Mouse (Mus musculus) spleen, postnatal 36 days (tissue): ENCODE data around the gene Slc4a3.

ENCODE experiments used
- DNase-seq, 2 experiments: peaks; one replicate each; pipeline ENCODE4 v3.0.0; 2022; ENCODE audit warnings: low spot score in 2 of 2, mixed read lengths in 1 of 2

Slc4a3 gene

DNA sequence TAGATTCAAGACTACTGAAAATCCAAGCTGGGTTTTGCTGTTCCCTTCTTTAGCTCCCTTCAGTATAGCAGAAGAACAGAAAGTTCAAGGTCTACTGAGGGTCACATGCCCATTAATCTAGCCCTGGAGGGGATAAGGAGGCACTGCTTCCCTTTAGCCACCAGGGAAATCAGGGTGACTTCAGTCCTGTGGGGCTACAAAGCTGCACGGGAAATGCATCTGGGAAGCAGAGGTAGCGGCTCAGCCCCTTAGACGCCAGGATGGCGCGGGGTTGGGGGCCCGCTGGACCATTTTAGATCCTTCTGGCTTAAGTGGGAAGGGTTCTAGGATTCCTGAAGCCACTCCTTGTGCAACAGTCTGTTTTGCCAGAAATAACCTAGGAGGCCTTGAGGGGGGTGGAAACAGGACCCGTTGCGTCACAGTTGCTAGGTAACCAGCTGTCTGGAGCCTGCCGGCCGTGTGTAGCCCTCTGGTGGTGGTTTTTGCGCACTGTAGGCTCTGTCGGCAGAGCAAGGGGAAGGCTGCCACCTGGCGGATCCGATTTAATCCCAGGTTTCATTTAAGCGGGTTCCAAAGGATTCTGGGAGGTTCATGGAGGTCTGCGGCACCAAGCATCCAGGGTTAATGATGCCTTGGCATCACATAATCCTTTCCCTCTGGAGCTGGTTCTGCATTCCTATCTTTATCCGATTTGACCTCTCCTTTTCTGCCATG, 13.3 kb downstream of the Slc4a3 start:
- peak; percentile 74 for DNase-seq

DNA sequence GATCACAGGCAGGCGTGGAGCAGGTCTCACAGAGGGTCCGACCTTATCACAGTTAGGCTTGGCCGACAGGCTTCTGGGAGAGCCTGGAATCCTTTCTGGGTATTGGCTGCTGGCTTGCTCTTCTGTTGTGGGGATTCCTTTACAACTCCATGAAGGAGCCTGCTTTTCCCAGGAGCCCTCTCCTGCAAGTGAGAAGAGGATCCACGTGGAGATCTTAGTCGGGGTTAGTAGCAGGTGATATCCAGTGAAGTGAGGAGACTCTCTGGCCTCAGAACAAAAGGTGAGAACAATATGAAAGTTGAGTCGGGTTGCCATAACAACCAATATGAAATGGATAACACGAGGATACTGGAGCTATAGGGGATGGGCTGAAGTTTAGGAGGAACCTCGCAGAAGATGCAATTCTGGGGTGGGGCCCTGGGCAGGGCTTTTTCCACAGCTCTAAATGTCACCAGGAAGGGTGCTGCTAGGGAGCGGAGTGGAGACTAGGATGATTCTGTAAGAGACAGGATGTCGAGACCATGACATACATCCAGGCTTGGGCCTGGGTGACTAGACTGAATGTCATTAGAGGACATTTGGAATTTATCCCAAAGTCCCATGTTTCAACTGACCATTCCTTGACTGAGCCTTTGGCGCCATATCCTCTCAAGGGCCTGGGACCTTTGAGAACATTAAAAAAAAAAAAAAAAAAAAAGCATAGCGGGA, 14.3 kb downstream of the Slc4a3 start:
- no peak for DNase-seq

DNA sequence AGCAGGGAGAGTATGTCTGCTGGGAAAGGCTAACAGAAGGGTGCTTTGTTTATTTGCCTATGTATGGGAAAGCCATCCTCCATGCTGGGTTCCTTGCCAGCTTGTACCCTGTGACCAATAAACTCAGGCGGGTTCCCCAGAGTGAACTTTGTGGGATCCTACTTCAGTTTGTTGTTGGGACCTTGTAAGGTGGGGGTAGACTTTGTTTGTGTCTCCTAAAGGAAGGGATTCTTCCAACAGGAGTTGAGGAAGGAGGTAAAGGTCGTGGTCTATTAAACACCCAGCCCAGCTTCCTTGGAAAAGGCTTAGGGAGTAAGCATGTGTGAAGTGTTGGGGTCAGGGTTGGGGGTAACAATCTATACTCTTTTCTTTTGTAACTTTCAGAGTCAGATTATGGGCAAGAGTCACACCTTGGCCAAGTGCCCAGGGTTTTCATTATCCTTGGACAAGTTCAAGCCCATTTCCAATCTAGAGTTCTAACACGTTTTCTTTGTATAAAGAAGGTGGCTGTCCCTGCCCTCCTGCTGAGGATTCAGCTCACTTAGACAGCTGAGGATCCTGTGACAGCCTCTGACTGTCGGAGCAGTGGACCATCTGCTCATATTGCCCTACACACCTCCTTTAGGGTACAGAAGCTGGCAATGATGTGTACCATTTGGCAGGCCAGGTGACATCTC, 15.3 kb downstream of the Slc4a3 start:
- DNase-seq: no peak

DNA sequence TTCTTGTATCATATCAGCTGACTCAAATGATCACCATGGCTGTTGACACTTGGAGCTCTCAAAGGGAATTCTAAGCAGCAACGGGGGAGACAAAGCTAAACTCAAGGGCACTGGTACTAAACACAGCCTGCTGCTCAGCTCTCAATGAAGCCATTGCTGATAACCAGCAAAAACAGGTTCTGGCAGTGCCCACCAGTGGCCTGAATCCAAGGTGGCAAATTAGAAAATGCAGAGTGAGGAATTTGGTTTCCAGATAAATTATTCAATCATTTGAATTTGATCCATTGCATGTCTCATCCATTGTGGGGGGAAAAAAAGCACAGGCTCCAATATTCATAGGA, 15.8 kb downstream of the Slc4a3 start:
- DNase-seq: no peak

DNA sequence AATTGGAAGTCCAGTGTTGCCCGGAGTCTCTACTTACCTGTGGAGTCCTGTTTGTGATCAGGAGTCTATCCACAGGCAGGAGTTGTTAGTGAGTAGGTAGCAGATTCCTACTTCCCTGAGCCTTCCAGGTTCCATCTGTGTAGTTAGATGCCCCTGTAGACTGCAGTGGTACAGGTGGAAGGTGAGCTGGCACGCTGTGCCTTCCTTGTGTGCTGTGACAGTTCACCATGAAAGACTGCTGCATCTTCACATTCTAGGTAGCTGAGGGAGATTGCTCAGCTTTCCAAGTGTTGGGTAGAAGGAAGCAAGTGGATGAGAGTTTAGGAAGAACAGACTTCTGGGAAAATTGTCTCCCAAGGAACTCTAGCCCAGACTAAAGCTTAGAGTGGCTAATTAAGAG, 18.0 kb downstream of the Slc4a3 start:
- no peak for DNase-seq

DNA sequence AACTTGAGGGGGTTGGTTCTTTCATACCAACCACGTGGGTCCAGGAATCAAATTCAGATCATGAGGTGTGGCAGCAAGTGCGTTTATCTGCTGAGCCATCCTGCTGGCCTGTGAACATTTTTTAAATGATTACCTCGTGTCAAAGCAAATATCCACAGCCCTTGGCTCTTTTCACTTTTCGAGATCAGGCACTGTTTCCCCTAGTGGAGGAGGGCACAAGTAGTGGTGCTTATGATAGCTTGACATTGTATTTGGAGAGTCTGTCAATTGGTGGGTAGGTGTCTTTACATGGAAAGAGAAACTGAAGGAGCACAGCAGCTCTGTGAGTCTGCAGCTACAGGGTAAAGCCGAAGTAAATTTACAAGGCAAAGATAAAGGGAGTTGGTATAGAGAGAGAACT, 18.9 kb downstream of the Slc4a3 start:
- DNase-seq: peak in 1 of 2 experiments; percentile 25

DNA sequence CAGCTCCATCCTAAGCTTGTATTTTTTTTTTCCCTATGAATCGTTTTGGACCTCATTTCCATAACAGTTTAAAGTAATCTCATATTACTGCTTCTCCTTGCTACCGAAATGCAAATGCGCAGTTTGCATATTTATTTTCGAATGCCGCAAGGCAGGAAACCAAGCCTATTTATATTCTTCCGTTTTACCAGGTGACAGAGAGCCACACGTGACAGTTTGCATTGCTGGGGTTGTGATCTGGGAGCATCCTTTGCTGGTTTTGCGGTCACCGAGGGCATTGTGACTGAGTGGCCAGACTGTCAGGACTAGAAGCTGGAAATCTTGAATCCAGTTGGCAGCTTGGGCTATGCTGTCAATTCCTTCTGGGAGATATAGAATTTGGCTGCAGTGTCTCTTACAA, 19.6 kb downstream of the Slc4a3 start:
- peak; percentile 76 to 82 for DNase-seq

DNA sequence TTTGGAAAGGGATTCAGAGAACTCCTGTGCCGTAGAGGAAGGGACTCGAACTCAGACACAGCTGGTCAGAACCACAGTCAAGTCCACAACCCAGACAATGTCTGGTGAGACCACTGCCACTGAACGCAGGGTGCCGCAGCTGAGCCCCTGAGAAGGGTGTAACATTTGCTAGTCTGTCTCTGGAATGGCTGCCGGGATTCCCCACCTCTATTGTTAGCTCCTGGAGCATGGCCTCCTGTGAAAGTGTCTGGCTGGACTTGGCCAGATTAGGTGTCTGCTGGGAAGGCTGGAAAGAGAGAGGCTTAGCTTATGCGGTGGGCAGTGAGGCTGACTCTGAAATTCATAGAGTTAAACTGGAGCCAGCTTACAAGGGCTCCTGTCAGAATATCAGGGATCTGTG, 24.3 kb downstream of the Slc4a3 start:
- DNase-seq: no peak

DNA sequence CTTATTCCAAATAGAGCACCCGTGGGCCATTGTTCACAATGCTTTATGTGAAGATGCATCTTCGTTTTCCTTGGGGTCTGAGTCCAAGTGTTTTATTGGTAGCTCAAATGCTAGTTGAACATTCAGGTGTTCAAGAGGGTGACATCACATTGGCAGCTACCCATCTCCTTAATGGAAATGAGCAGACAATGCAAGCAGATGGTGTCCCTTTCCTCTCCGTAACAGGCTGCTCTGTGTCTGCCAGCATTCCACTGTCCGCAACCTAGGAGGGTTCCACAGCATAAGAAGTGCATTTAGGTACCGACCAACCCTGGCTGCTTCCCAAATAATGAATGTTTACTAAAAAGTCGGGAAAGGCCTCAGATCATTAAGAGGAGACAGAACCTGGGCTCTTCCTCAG, 26.7 kb downstream of the Slc4a3 start:
- DNase-seq: no peak

DNA sequence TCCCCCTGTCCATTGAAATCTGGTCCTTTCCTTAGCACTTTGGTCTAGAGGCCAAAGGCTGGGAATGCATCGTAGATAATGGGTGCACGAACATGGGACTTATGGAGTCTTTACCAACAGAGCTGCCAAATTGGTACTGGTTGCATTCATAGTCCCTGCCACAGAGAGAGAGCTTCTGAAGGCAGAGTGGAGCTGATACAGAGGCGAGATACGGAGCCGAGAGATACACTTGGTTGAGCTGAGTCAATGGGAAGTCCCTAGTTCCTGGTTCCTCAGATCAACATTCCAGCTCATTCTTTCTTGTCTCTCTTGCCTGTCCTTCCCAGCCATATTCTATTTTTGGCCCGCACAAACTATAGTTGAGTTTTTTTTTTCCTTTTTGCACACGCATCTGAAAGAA, 27.6 kb downstream of the Slc4a3 start:
- DNase-seq: no peak

DNA sequence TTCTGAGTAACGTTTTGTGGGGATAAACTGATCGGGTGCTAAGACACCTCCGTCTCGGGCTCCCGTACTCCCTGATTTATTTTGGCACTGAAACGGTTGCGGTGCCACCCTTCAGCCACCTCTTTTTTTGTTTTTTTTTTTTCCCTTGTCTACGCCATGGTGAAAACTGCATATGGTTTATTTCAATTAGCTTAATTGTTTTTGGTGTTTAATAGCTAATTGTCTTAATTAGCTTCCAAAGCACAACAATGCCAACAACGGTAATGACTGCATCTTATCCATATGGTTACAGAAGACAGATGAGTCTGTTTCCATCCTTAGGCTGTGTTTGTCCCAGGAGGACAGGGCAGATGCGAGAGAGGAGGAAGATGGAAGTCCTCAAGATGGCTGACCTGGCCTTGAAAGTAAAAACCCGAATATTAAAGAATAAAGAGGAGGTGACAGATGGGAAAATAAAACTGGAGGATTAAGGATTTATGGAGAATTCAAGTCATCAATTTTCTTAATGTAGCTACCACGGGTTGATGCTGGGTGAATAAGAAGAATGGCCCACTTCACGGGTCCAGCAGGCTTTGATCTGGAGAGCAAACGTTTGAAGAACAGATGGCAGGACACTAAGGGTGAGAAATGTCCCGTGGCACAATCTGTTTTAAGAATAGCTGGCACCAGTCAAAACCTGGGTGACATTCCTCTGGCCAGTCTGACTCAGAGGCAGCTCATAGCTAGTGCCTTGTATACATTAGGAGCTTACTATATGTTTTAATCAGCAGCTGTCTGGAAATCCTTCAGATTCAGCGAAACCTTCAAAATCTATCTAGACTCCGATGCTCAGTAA, 28.6 kb downstream of the Slc4a3 start:
- DNase-seq: no peak

DNA sequence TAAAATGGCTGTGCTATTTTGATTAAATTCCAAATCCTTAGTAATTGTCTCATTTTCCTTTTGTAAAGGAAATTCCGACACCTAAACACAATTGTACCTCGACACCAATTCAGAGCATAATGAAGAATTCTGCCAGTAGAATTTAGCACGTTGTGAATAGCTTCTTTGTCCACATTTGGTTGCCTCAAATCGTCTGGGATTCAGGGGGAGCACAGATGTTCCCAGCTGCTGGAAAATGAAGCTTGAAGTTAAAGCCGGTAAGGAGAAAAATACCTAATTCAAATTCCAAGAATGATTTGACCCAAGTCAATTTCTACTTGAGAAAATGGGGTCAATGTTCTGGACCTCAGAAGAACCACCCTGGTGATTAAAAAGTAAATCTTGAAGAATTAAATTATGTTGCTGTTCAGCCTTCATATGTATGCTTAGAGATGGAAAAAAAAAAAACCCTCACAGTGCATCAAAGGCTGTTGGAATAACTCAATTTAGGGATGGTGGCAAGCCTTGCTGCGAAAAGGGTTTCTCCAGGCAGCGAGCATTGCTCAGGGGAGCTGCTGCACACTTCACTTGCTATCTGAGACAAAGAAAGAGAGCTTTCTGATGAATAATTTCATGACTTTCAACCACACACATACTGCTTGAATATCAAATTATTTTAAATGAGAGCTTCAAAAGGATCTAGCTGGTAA, 36.0 kb downstream of the Slc4a3 start:
- DNase-seq: no peak

DNA sequence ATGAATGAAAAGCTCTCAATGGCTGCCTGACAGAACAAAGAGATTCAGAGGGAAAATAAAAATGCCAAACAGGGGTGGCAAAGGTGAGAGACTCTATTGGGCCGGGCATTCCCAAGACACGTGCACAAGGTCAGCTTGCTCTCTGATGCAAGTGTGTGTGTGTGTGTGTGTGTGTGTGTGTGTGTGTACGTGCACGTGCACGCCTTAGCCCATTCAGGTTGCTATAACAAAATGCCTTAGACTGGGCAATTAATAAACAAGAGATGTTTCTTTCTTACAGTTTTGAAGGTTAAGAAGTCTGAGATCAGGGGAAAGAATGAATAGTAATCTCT, 36.5 kb downstream of the Slc4a3 start:
- DNase-seq: no peak

DNA sequence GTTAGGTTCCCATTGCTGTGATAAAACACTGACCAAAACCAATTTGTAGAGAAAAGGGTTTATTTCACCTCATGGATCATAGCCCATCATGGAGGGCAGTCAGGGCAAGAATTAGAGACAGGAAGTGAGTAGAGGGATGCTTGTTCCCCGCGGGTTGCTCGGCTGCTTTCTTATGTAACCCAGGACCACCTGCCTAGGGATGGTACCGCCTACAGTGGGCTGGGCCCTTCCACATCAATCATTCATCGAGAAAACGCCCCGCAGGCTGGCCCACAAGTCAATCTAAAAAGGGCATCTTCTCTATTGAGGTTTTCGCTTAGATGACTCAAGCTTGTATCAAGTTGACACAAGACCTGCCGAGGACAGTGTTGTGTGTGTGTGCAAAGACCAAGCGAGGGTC, 37.0 kb downstream of the Slc4a3 start:
- DNase-seq: no peak

DNA sequence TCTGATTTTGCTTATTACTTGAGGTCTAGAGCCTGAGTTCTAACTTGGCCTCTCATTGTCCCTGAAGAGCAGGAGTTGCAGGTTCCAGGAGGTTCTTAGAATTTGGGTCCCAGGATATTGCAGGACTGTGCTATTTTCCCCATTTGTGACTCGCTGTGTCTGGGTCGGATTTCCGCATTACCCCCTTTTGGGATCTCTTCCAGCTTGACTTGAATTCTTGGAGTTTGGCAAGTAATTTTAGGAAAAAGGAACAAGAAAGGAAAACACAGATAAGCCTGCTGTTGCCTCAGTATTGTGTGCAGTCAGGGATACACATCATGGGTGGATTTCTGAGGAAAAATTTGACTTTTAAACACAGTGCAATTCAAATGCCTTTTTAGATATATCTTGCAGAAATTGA, 40.7 kb downstream of the Slc4a3 start:
- no peak for DNase-seq

DNA sequence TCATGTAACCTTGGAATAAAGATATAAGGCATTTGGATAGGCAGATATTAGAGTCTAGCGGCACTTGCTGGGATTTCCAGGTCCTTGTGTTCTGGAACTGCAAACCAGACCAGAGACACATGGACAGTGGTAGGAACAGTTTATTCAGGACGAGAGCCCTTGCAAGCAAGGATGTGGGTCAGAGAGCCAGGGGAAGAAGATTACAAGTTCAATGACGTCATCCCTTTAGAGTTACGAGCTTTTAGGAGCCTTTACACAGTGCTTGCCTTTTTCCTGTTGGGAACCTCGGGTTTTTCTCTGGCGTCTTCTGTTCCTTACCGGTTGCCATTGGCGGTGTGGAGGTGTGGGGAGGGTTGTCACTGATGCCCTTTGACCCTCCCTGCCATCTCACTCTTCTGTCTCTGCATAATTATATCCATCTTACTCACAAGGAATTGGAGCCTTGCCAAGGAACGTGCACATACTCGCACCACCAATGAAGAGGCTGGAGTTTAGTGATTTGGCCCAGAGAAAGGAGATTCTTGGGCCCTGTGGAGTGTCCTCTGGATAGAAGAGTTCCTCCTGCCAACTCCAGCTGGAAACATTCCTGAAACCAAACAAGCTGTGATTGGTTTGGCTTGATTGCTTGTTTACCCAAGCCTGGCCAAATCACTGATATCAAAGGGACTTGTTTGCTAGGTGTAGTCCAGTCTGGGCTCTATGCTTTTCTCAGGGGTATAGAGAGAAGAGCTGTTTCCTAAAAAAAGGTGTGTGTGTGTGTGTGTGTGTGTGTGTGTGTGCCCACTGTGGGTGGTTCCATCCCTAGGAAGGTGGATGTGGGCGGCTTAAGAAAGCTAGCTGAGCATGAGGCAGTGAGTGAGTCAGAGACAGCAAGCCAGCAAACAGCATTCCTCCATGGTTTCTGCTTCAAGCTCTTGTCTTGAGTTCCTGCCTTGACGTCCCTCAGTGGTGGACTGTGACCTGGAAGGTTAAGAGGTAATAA, 42.0 kb downstream of the Slc4a3 start:
- DNase-seq: no peak

DNA sequence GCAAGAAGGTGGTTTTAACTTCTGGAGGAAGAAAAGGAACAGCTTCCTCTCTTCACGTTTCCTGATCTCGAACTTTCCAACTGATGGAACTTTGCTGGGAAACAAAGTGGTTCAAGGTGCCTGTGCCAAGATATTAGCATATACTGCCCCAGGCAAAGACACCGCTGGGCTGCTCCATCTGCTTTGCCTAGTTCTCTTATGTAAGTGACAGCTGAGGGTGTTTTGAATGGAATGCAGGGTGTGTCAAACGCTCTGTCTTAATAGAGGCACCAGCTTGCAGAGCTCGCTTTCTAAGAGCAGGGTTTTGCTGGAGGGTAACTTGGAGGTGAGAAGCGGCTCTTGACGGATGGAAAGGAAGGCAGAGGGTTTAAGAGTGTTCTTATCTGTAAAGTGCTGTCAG, 42.8 kb downstream of the Slc4a3 start:
- no peak for DNase-seq

DNA sequence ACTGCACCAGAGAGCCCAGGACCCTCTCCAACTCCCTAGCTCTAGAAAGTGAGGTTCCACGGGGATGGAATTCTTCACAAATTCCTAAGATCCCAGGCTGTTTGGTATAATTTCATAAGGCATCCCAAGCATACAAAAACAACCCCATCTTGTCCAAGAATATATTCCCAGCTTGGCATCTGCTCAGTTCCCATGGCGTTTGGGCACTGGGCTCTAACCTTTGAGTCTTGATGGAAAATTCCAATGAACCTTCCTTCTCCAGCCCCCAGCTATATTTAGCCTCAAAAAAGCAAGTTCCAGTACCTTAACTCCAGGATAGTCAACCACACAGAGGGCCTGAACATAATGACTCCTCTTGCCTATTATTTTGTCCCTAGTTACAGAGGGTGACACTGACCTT, 43.9 kb downstream of the Slc4a3 start:
- DNase-seq: no peak

DNA sequence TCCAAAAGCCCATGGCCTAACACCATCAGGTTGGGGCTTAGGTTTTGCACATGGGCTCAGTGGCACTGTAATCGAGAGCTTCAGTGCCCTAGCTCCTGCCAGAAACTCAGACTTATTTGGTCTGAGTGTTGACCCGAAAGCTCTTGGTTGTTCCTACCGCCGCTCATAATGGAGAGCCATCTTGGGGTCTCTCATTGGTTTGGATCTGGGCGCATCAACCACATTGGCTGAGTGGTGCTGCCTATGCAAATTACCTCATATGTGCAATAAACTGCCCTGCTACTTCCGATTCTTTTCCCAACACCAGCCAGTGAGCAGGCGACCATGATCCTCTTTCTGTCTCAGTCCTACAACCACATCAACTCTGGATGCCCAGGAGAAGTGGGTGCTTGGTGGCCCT, 47.9 kb downstream of the Slc4a3 start:
- DNase-seq: no peak

DNA sequence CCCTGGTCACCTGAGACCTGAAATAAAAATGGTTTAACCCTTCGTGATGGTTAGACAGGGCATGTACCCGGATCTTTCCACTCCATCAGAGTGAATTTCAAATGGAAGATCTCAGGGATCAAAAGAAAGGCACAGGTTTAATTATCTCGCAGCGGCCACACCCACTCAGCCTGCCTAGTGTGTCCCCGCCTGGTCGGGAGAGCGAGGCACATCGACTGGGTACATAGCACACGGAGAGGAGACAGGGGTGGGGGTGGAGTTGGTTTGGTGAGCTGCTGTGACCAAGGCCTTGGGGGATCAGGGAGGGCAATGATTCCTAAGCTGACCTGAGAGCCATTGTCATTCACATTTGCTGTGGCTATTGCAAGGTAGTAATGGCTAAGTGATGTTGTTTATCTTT, 48.8 kb downstream of the Slc4a3 start:
- no peak for DNase-seq

DNA sequence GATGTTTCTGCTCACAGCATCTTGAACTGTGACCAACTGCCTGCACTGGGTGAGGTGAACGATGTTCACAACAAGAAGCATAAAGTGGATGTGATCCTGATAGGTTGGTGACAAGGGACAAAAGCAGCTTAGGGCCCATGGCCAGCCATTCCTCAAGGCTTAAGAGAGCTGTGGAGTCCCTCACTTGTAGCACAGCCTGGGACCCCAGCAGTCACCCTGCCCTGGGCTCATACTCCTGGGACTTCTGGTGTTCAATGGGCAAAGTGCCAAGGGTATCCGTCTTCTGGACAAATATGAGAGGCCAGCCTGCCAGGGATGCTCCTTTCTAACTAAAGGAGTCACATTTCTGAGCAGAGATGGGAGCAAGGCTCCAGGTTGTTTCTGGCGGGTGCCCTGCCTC, 49.9 kb downstream of the Slc4a3 start:
- DNase-seq: no peak
